Mouse (Mus musculus) thymus, postnatal 25 days (tissue): ENCODE data around the gene Cfap97d2.

Experiments used
- DNase-seq: peaks from one replicate; pipeline ENCODE4 v3.0.0; 2022

Cfap97d2 gene

GRCm38 (mm10) chr8:13753680-13754079 is 48.0 kb downstream of the Cfap97d2 start:
- DNase-seq, result peak; percentile 84

- DNase-seq, result no peak
Observed at GRCm38 (mm10) chr8:13756480-13756879, 50.8 kb downstream of the Cfap97d2 start.

GRCm38 (mm10) chr8:13756982-13757804 is 51.5 kb downstream of the Cfap97d2 start, which contains the start of gene Cdc16:
Gene Cdc16, plus strand, starts transcription at chr8:13757676.
- peak; percentile 91 for DNase-seq

GRCm38 (mm10) chr8:13757805-13758727 is 52.4 kb downstream of the Cfap97d2 start:
- peak; percentile 56 for DNase-seq

GRCm38 (mm10) chr8:13769206-13769605 is 63.5 kb downstream of the Cfap97d2 start:
- no peak for DNase-seq

GRCm38 (mm10) chr8:13780536-13780935 is 74.8 kb downstream of the Cfap97d2 start:
- DNase-seq, result no peak

- peak; percentile 93 for DNase-seq
Observed at GRCm38 (mm10) chr8:13785250-13785763, 79.6 kb downstream of the Cfap97d2 start, which contains the start of gene Upf3a. Gene Upf3a, plus strand, starts transcription at chr8:13785615.

- peak; percentile 96 for DNase-seq
Observed at GRCm38 (mm10) chr8:13785764-13786299, 80.1 kb downstream of the Cfap97d2 start.

- DNase-seq, result no peak
Observed at GRCm38 (mm10) chr8:13789606-13790005, 83.9 kb downstream of the Cfap97d2 start.
